Mouse (Mus musculus) T-helper 2 cell (primary cell): Measurements from ENCODE around the gene Kremen2.

ENCODE experiments used
- in situ Hi-C: fragments of 300-600 bp; cut with MboI, MseI; formaldehyde crosslinking; loops from one replicate; pipeline ENCODE4 v1.15.1; 2025; ENCODE audit warnings: high pct_unique_total_duplicates

Gene Kremen2

GRCm38 (mm10) chr17:23737493-23738445, 7.9 kb downstream of the Kremen2 start:
- in situ Hi-C loops = no loop called here

GRCm38 (mm10) chr17:23734341-23734740, 11.3 kb downstream of the Kremen2 start:
- in situ Hi-C loops = no loop called here

GRCm38 (mm10) chr17:23730441-23730840, 15.2 kb downstream of the Kremen2 start:
- in situ Hi-C loops = no loop called here

GRCm38 (mm10) chr17:23726758-23727142, 18.9 kb downstream of the Kremen2 start:
- in situ Hi-C loops = no loop called here

GRCm38 (mm10) chr17:23725999-23726757, 19.5 kb downstream of the Kremen2 start, which contains the start of gene Pkmyt1:
Gene Pkmyt1 (plus strand): TSS chr17:23726336.
- in situ Hi-C loops = no loop called here

- in situ Hi-C loops = no loop called here
These were observed 20.2 kb downstream of the Kremen2 start for GRCm38 (mm10) chr17:23725477-23725876.

GRCm38 (mm10) chr17:23722376-23723125, 23.1 kb downstream of the Kremen2 start, which contains the start of gene 1520401A03Rik:
Gene 1520401A03Rik (minus strand): TSS chr17:23722783.
- in situ Hi-C loops = no loop called here

- in situ Hi-C loops = no loop called here
These were observed 23.7 kb downstream of the Kremen2 start for GRCm38 (mm10) chr17:23721886-23722285.

GRCm38 (mm10) chr17:23719455-23719854, 26.2 kb downstream of the Kremen2 start:
- in situ Hi-C loops = no loop called here

GRCm38 (mm10) chr17:23717003-23717402, 28.6 kb downstream of the Kremen2 start:
- in situ Hi-C loops = no loop called here

GRCm38 (mm10) chr17:23706212-23706611, 39.4 kb downstream of the Kremen2 start:
- in situ Hi-C loops = loop anchor here (5.0 kb wide), 1 partner anchor 34 kb away; the partner anchor contains the start of genes Hcfc1r1 and Thoc6

GRCm38 (mm10) chr17:23705525-23706104, 40.0 kb downstream of the Kremen2 start:
- in situ Hi-C loops = loop anchor here (5.0 kb wide), 1 partner anchor 33 kb away; the partner anchor contains the start of genes Hcfc1r1 and Thoc6

GRCm38 (mm10) chr17:23704741-23705140, 40.9 kb downstream of the Kremen2 start:
- in situ Hi-C loops = loop anchor here (5.0 kb wide), 2 partner anchors 32 to 67 kb away; partner anchors contain the start of genes Hcfc1r1 and Thoc6

- in situ Hi-C loops = loop anchor here (5.0 kb wide), 1 partner anchor 66 kb away; no protein-coding TSS in a partner anchor
These were observed 42.3 kb downstream of the Kremen2 start for GRCm38 (mm10) chr17:23703301-23703700.

GRCm38 (mm10) chr17:23700079-23700478, 45.6 kb downstream of the Kremen2 start:
- in situ Hi-C loops = loop anchor here (5.0 kb wide), 1 partner anchor 63 kb away; no protein-coding TSS in a partner anchor

GRCm38 (mm10) chr17:23699131-23700077, 46.2 kb downstream of the Kremen2 start:
- in situ Hi-C loops = loop anchor here (5.0 kb wide), 1 partner anchor 62 kb away; no protein-coding TSS in a partner anchor

GRCm38 (mm10) chr17:23695801-23696200, 49.8 kb downstream of the Kremen2 start:
- in situ Hi-C loops = no loop called here

GRCm38 (mm10) chr17:23694491-23694890, 51.1 kb downstream of the Kremen2 start:
- in situ Hi-C loops = no loop called here
